Mouse (Mus musculus) naive thymus-derived CD4-positive, alpha-beta T cell, adult 5 months (primary cell): ENCODE data around the gene Sult3a2. TPM values are rescaled to one million over a fixed set of nuclear protein-coding genes. Genes with fewer than 3 reads are reported as not detected.

ENCODE experiments used
- polyA plus RNA-seq: library from polyadenylated mRNA; unstranded; fragments of 100-300 nt; shearing (Covaris generic); gene quantifications from one replicate; pipeline ENCODE4 v1.2.1, GENCODE M21; 2017

The Sult3a2 gene
- not detected for polyA plus RNA-seq

GRCm38 (mm10) chr10:33786604-33787003 is at the start of gene Sult3a2:
TSS of gene Sult3a2 (minus strand) at chr10:33786704.

Other genes starting within 250 kb of the Sult3a2 start
- not detected for gene Clvs2, start 161.9 kb downstream of the Sult3a2 start, polyA plus RNA-seq
- gene Sult3a1, start 71.0 kb upstream of the Sult3a2 start, polyA plus RNA-seq: not detected
- 0.09 TPM for gene Rsph4a, start 118.4 kb upstream of the Sult3a2 start, polyA plus RNA-seq
- 30.3 TPM for gene Zup1, start 164.6 kb upstream of the Sult3a2 start, polyA plus RNA-seq
- 75.3 TPM for gene Rwdd1, start 232.9 kb upstream of the Sult3a2 start, polyA plus RNA-seq